Mouse (Mus musculus): ENCODE measurements around the gene Snrnp70. TPM values are rescaled to one million over a fixed set of nuclear protein-coding genes. Genes with fewer than 3 reads are reported as not detected.
A peak's percentile ranks its signal among the peaks of the same experiment; 100 is the strongest.

The Snrnp70 gene
- total and polyA plus RNA-seq, 2 experiments = 43.3 to 101 TPM

DNA sequence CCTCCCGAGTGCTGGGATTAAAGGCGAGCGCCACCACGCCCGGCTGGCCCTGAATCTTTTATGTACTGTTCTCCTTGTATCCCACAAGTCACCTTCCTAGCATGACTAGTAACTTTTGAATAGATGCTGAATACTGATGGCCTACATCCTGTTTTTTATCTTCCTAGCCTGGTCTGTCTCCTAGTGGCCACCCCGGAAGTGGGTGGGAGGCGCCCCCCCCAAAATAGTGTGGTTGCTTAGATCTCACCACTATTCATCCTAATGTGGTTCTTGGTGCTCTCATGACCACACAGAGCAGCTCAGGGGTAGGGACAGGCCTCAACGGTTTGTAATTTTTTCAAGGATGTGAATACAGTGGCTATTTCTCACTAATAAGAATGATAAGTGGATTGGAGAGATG is 20.9 kb downstream of the Snrnp70 start:
- WGBS = 89% methylated on average over 8 of the region's 8 CpGs
- Histone ChIP-seq H3K36me3 (ENCODE audit: control insufficient read depth, insufficient read depth, low read length) (peaks cover 25% of the 10 kb centered on the region; the same call in 1 of the 2 replicates), H3K79me2 (ENCODE audit: control insufficient read depth, insufficient read depth, low read length) (no peaks in the 10 kb centered on the region; the same call in 1 of the 2 replicates), H3K4me1 (ENCODE audit: control insufficient read depth, insufficient read depth, low read length) (no peaks in the 10 kb centered on the region), H3K4me3 (ENCODE audit: insufficient read depth, low read depth, low read length) (no peak overlapping the region), H3K27me3 (ENCODE audit: control insufficient read depth, insufficient read depth, low read length) (no peaks in the 10 kb centered on the region), H3K9ac (ENCODE audit: low read depth, low read length) (no peak overlapping the region), H3K27ac (replicated peaks; ENCODE audit: insufficient read depth, low read depth, low read length) (no peak overlapping the region)
- TF ChIP-seq POLR2A (IDR thresholded peaks at IDR 0.05; ENCODE audit: extremely low read depth, insufficient read depth, low read length) (no peak), CTCF (IDR thresholded peaks at IDR 0.05; ENCODE audit: low read depth, low read length) (no peak)
- no peak for DNase-seq (ENCODE audit: extremely low read depth, low read depth, low spot score)

DNA sequence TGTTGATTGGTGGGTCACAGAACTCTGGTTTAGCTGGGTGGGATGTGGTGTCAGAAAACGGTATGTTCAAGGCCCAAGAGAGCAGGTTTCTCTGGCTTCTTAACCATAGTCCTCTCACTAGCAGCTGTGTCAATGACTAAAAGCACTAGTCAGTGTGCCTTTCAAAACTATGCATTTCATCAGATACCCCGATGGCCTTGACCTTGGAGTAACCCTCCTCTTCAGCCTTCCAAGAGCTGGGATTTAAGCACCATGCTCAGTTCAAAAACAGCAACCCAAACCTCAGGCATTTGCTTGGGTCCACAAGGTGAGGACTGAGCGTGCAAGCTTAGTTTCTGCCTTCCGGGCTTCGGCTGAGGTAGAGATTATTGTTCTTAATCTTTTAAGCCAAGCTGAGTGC is 23.2 kb downstream of the Snrnp70 start:
- H3K27me3 ChIP-seq (ENCODE audit: control insufficient read depth, insufficient read depth, low read length) = no peaks in the 10 kb centered on the region
- TF ChIP-seq CTCF (IDR thresholded peaks at IDR 0.05; ENCODE audit: low read depth, low read length) = no peak
- TF ChIP-seq POLR2A (IDR thresholded peaks at IDR 0.05; ENCODE audit: extremely low read depth, insufficient read depth, low read length) = no peak
- no peak overlapping the region for H3K9ac ChIP-seq (ENCODE audit: low read depth, low read length)
- no peaks in the 10 kb centered on the region for H3K4me1 ChIP-seq (ENCODE audit: control insufficient read depth, insufficient read depth, low read length)
- no peak overlapping the region for H3K27ac ChIP-seq (replicated peaks; ENCODE audit: insufficient read depth, low read depth, low read length)
- H3K79me2 ChIP-seq (ENCODE audit: control insufficient read depth, insufficient read depth, low read length) = no peaks in the 10 kb centered on the region; the same call in 1 of the 2 replicates
- H3K36me3 ChIP-seq (ENCODE audit: control insufficient read depth, insufficient read depth, low read length) = peaks cover 17% of the 10 kb centered on the region; the same call in 1 of the 2 replicates
- WGBS = 79% methylated on average over 5 of the region's 5 CpGs
- no peak for DNase-seq (ENCODE audit: extremely low read depth, low read depth, low spot score)
- H3K4me3 ChIP-seq (ENCODE audit: insufficient read depth, low read depth, low read length) = no peak overlapping the region

GRCm38 (mm10) chr7:45370475-45371311 is 24.8 kb downstream of the Snrnp70 start, which contains the start of gene Lin7b:
TSS of gene Lin7b (minus strand) at chr7:45370583.
- WGBS = 11% methylated on average over 28 of the region's 28 CpGs
- Histone ChIP-seq H3K27me3 (ENCODE audit: control insufficient read depth, insufficient read depth, low read length) (no peaks in the 10 kb centered on the region), H3K79me2 (ENCODE audit: control insufficient read depth, insufficient read depth, low read length) (no peaks in the 10 kb centered on the region), H3K4me3 (ENCODE audit: insufficient read depth, low read depth, low read length) (peak within 1 kb of the TSS; percentile 53; the same call in 1 of the 2 replicates), H3K9ac (ENCODE audit: low read depth, low read length) (no peak within 1 kb of the TSS), H3K27ac (replicated peaks; ENCODE audit: insufficient read depth, low read depth, low read length) (no peak within 1 kb of the TSS), H3K4me1 (ENCODE audit: control insufficient read depth, insufficient read depth, low read length) (no peaks in the 10 kb centered on the region), H3K36me3 (ENCODE audit: control insufficient read depth, insufficient read depth, low read length) (peaks cover 3% of the 10 kb centered on the region; the same call in 1 of the 2 replicates)
- DNase-seq (ENCODE audit: extremely low read depth, low read depth, low spot score) = peak; percentile 51
- TF ChIP-seq CTCF (IDR thresholded peaks at IDR 0.05; ENCODE audit: low read depth, low read length) = no peak
- TF ChIP-seq POLR2A (IDR thresholded peaks at IDR 0.05; ENCODE audit: extremely low read depth, insufficient read depth, low read length) = no peak

DNA sequence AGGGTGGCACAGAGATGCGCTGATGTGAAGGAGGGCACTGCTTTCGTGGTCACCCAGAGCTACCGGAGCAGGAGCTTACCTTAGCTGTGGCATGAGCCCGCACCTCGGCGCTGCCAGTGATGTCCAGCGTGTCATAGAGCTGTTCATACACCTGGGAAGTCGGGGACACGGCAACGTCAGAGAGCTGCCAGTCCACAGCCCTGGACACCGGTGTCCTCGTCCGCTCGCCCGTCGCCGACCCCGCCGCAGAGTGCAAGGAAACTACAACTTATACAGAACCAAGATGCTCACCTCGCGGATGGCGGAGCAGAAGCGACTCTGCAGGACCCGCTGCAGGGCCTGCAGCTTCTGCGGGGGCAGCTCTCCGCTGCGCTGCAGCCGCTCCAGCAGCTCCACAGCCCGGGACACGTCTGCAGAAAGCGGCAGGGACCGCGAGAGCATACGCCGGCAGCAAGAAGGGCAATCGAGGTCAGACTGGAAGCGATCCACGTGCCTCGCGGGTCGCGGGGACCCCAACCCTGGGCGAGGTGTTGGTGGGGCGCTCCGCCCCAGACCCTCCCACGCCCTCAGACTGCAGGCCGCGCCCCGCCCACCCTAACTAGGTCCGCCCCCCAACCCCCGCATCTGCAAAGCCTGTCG is 25.6 kb downstream of the Snrnp70 start:
- Histone ChIP-seq H3K27me3 (ENCODE audit: control insufficient read depth, insufficient read depth, low read length) (no peaks in the 10 kb centered on the region), H3K9ac (ENCODE audit: low read depth, low read length) (no peak overlapping the region), H3K36me3 (ENCODE audit: control insufficient read depth, insufficient read depth, low read length) (no peaks in the 10 kb centered on the region), H3K79me2 (ENCODE audit: control insufficient read depth, insufficient read depth, low read length) (no peaks in the 10 kb centered on the region), H3K4me1 (ENCODE audit: control insufficient read depth, insufficient read depth, low read length) (no peaks in the 10 kb centered on the region), H3K27ac (replicated peaks; ENCODE audit: insufficient read depth, low read depth, low read length) (no peak overlapping the region), H3K4me3 (ENCODE audit: insufficient read depth, low read depth, low read length) (peak overlapping the region; percentile 53; the same call in 1 of the 2 replicates)
- TF ChIP-seq POLR2A (IDR thresholded peaks at IDR 0.05; ENCODE audit: extremely low read depth, insufficient read depth, low read length) (no peak), CTCF (IDR thresholded peaks at IDR 0.05; ENCODE audit: low read depth, low read length) (no peak)
- DNase-seq (ENCODE audit: extremely low read depth, low read depth, low spot score) = no peak
- 9% methylated on average over 52 of the region's 52 CpGs for WGBS

GRCm38 (mm10) chr7:45369022-45369745 is 26.4 kb downstream of the Snrnp70 start:
- Histone ChIP-seq H3K4me1 (ENCODE audit: control insufficient read depth, insufficient read depth, low read length) (no peaks in the 10 kb centered on the region), H3K36me3 (ENCODE audit: control insufficient read depth, insufficient read depth, low read length) (no peaks in the 10 kb centered on the region), H3K27me3 (ENCODE audit: control insufficient read depth, insufficient read depth, low read length) (no peaks in the 10 kb centered on the region), H3K79me2 (ENCODE audit: control insufficient read depth, insufficient read depth, low read length) (no peaks in the 10 kb centered on the region), H3K27ac (replicated peaks; ENCODE audit: insufficient read depth, low read depth, low read length) (no peak overlapping the region), H3K4me3 (ENCODE audit: insufficient read depth, low read depth, low read length) (no peak overlapping the region), H3K9ac (ENCODE audit: low read depth, low read length) (no peak overlapping the region)
- 81% methylated on average over 16 of the region's 16 CpGs for WGBS
- no peak for TF ChIP-seq CTCF (IDR thresholded peaks at IDR 0.05; ENCODE audit: low read depth, low read length)
- no peak for TF ChIP-seq POLR2A (IDR thresholded peaks at IDR 0.05; ENCODE audit: extremely low read depth, insufficient read depth, low read length)
- no peak for DNase-seq (ENCODE audit: extremely low read depth, low read depth, low spot score)
